Mouse (Mus musculus) liver, embryonic 14.5 days (tissue): ENCODE data around the gene Arhgef33. TPM values are rescaled to one million over a fixed set of nuclear protein-coding genes. Genes with fewer than 3 reads are reported as not detected.

Source experiments
- ATAC-seq: fragments of 200-750 bp; cut with Nextera tagmentation; 2 replicates; pipeline ENCODE4 v1.8.0; 2017; ENCODE audit warnings: moderate number of reproducible peaks, mild to moderate bottlenecking, moderate library complexity; ENCODE audit not compliant: insufficient read depth
- DNase-seq, 3 experiments: peaks; one replicate each; pipeline ENCODE4 v3.0.0-alpha.2; 2012 to 2013; ENCODE audit warnings: low read depth in 3 of 3, low spot score in 3 of 3
- H3K27ac ChIP-seq: fragments of 300-500 bp; sonication (generic); 2 replicates; pipeline ENCODE4 v1.5.1; 2014; ENCODE audit warnings: moderate library complexity, mild to moderate bottlenecking, control low read depth, inconsistent platforms
- H3K27me3 ChIP-seq: fragments of 300-500 bp; sonication (generic); 2 replicates; pipeline ENCODE4 v1.6.1; 2014; ENCODE audit warnings: mild to moderate bottlenecking, low read length, moderate library complexity; ENCODE audit not compliant: control insufficient read depth, insufficient read depth
- H3K36me3 ChIP-seq: fragments of 300-500 bp; sonication (generic); replicated peaks from 2 replicates; pipeline ENCODE4 v1.6.1; 2014; ENCODE audit warnings: low read depth; ENCODE audit not compliant: control insufficient read depth, insufficient read depth
- H3K4me1 ChIP-seq, 2 experiments: fragments of 200-500 bp in 1 of 2; fragments of 300-500 bp in 1 of 2; sonication (generic) in 1 of 2; replicated peaks; 2 replicates each; pipeline ENCODE4 v1.6.1; 2012 to 2014; ENCODE audit warnings: antibody characterized with exemption in 1 of 2, inconsistent platforms in 1 of 2, low read length in 1 of 2; ENCODE audit not compliant: control insufficient read depth in 2 of 2, insufficient read depth in 2 of 2
- H3K4me2 ChIP-seq: fragments of 300-500 bp; sonication (generic); 2 replicates; pipeline ENCODE4 v1.6.1; 2014; ENCODE audit warnings: low read depth, mild to moderate bottlenecking, control low read depth, moderate library complexity
- H3K4me3 ChIP-seq, 2 experiments: fragments of 200-500 bp in 1 of 2; fragments of 300-500 bp in 1 of 2; sonication (generic) in 1 of 2; 2 replicates each; pipeline ENCODE4 v1.5.1; 2012 to 2014; ENCODE audit warnings: low read depth in 2 of 2, low read length in 2 of 2, mild to moderate bottlenecking in 2 of 2, control low read depth in 1 of 2, inconsistent platforms in 1 of 2, moderate library complexity in 1 of 2; ENCODE audit not compliant: insufficient read depth in 1 of 2
- H3K9ac ChIP-seq: fragments of 300-500 bp; sonication (generic); replicated peaks from 2 replicates; pipeline ENCODE4 v1.6.1; 2014; ENCODE audit warnings: mild to moderate bottlenecking, control low read depth, moderate library complexity
- H3K9me3 ChIP-seq: fragments of 300-500 bp; sonication (generic); 2 replicates; pipeline ENCODE4 v1.6.1; 2016; ENCODE audit warnings: low read length, mixed read lengths; ENCODE audit not compliant: control insufficient read depth
- CTCF ChIP-seq: IDR thresholded peaks from 2 replicates; pipeline ENCODE4 v1.5.1; 2016; ENCODE audit warnings: antibody characterized with exemption, low read depth, control low read depth
- EP300 ChIP-seq: IDR thresholded peaks from 2 replicates; pipeline ENCODE4 v1.6.1; 2016; ENCODE audit warnings: antibody characterized with exemption, low read depth
- WGBS: fragments of 180-500 bp; shearing (Covaris S2); extraction: QIAGEN DNeasy Blood & Tissue Kit; methylation state at CpG from one replicate; pipeline ENCODE4 v1.1.7; 2014; ENCODE audit not compliant: insufficient replicate concordance; 5-methylcytosine and 5-hydroxymethylcytosine counted together
- polyA plus RNA-seq, 2 experiments: library from polyadenylated mRNA; depleted of rRNA in 1 of 2; stranded (reverse) in 1 of 2; unstranded in 1 of 2; fragments of >200 nt; fragmentation: Nextera tagmentation in 1 of 2; extraction: Ambion mirVana in 1 of 2; gene quantifications; 2 replicates each; pipeline versions ENCODE4 v1.2.1 to v1.2.3; 2012 to 2014

Gene Arhgef33
- polyA plus RNA-seq, 2 experiments = 0.03 to 0.36 TPM

- Histone ChIP-seq H3K9ac (no peak overlapping the region), H3K4me1 (no peaks in the 10 kb centered on the region), H3K27me3 (no peaks in the 10 kb centered on the region), H3K27ac (no peak overlapping the region), H3K4me2 (no peak overlapping the region), H3K9me3 (no peaks in the 10 kb centered on the region), H3K4me3 (no peak overlapping the region), H3K36me3 (no peaks in the 10 kb centered on the region)
- DNase-seq = no peak
- no peak for ATAC-seq
- TF ChIP-seq CTCF = no peak
- no peak for TF ChIP-seq EP300
- WGBS = 58% methylated on average over 5 of the region's 5 CpGs
These were observed 18.2 kb downstream of the Arhgef33 start for GRCm38 (mm10) chr17:80325456-80325855.

- DNase-seq = no peak
These were observed 19.2 kb downstream of the Arhgef33 start for GRCm38 (mm10) chr17:80326431-80326830.

GRCm38 (mm10) chr17:80332386-80332785 is 25.2 kb downstream of the Arhgef33 start:
- WGBS = 63% methylated on average over 2 of the region's 2 CpGs
- H3K4me2 ChIP-seq = no peak overlapping the region
- no peaks in the 10 kb centered on the region for H3K27me3 ChIP-seq
- H3K4me1 ChIP-seq = no peaks in the 10 kb centered on the region
- no peak for DNase-seq
- H3K36me3 ChIP-seq = no peaks in the 10 kb centered on the region
- H3K27ac ChIP-seq = no peak overlapping the region
- no peak overlapping the region for H3K9ac ChIP-seq
- no peak for ATAC-seq
- peak; percentile 27 for TF ChIP-seq CTCF
- TF ChIP-seq EP300 = no peak
- no peak overlapping the region for H3K4me3 ChIP-seq
- H3K9me3 ChIP-seq = no peaks in the 10 kb centered on the region

More at GRCm38 (mm10) chr17:80326431-80326830, 19.2 kb downstream of the Arhgef33 start:
- H3K4me2 ChIP-seq = no peak overlapping the region
- no peak overlapping the region for H3K9ac ChIP-seq
- no peaks in the 10 kb centered on the region for H3K36me3 ChIP-seq
- no peaks in the 10 kb centered on the region for H3K9me3 ChIP-seq
- H3K27me3 ChIP-seq = no peaks in the 10 kb centered on the region
- H3K27ac ChIP-seq = no peak overlapping the region
- no peak for ATAC-seq
- no peaks in the 10 kb centered on the region for H3K4me1 ChIP-seq
- WGBS = 68% methylated on average over 3 of the region's 3 CpGs
- no peak overlapping the region for H3K4me3 ChIP-seq
- TF ChIP-seq CTCF (no peak), EP300 (no peak)

- Histone ChIP-seq H3K4me1 (no peaks in the 10 kb centered on the region), H3K9me3 (no peaks in the 10 kb centered on the region), H3K27ac (no peak overlapping the region), H3K36me3 (no peaks in the 10 kb centered on the region), H3K27me3 (no peaks in the 10 kb centered on the region), H3K4me3 (no peak overlapping the region), H3K9ac (no peak overlapping the region), H3K4me2 (no peak overlapping the region)
- TF ChIP-seq EP300 (no peak), CTCF (peak; percentile 36)
- ATAC-seq (no peak), DNase-seq (no peak)
- 63% methylated on average over 4 of the region's 4 CpGs for WGBS
These were observed 38.1 kb downstream of the Arhgef33 start for GRCm38 (mm10) chr17:80345277-80345676.

- Histone ChIP-seq H3K27ac (no peak overlapping the region), H3K4me2 (no peak overlapping the region), H3K36me3 (no peaks in the 10 kb centered on the region), H3K4me3 (no peak overlapping the region), H3K4me1 (no peaks in the 10 kb centered on the region), H3K9ac (no peak overlapping the region), H3K27me3 (no peaks in the 10 kb centered on the region), H3K9me3 (no peaks in the 10 kb centered on the region)
- ATAC-seq (no peak), DNase-seq (no peak)
- no peak for TF ChIP-seq CTCF
- TF ChIP-seq EP300 = no peak
- 59% methylated on average over 11 of the region's 11 CpGs for WGBS
These were observed 39.5 kb downstream of the Arhgef33 start for GRCm38 (mm10) chr17:80346591-80347125.

- H3K4me1 ChIP-seq = no peaks in the 10 kb centered on the region
- no peaks in the 10 kb centered on the region for H3K27me3 ChIP-seq
- H3K9ac ChIP-seq = no peak overlapping the region
- no peaks in the 10 kb centered on the region for H3K9me3 ChIP-seq
- H3K36me3 ChIP-seq = no peaks in the 10 kb centered on the region
- no peak for TF ChIP-seq CTCF
- no peak for TF ChIP-seq EP300
- no peak for ATAC-seq
- H3K4me2 ChIP-seq = no peak overlapping the region
- H3K4me3 ChIP-seq = no peak overlapping the region
- no peak overlapping the region for H3K27ac ChIP-seq
- WGBS = 41% methylated on average over 6 of the region's 6 CpGs
- DNase-seq = no peak
These were observed 40.0 kb downstream of the Arhgef33 start for GRCm38 (mm10) chr17:80347234-80347633.
